Mouse (Mus musculus) spleen, postnatal 14 days (tissue): Measurements from ENCODE around the gene G430095P16Rik.

Experiments
- DNase-seq, 2 experiments: peaks; one replicate each; pipeline ENCODE4 v3.0.0; 2021 to 2022; ENCODE audit warnings: low spot score in 2 of 2

The G430095P16Rik gene

DNA sequence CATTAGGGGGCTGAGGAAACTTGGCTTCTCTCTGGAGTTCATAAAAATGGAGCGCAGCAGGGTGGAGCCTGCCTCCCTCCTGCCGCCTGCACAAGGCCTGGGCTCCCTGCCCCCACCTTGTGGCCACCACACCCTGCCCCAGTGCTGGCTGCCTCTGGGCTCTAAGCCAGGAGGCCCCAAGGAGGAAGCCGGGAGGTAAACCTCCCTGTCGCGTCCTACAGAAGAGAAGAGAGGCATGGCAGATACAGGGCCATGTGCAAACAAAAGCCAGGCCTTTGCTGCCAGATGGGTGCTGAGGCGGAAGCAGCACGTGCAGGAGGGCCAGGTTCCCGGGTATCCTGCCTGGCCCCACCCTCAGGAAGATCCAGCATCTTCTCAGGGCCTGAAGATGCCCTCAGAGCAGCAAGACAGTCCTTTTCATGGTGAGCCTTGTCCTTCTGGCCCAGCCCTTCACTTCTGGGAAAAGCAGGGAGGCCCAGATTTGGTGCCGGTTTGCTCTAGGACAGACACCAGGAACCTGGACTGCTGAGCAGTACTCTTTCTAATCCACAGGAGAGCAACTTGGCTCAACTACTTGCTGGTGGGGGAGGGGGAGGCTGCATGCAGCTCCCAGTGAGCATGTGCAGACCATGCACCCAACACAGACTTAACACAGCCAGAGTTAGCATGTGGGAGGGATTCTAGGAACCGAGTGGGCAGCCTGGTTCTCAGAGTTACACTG is at the start of gene G430095P16Rik:
TSS of gene G430095P16Rik (plus strand) at position 158 of the 721 bp plus-strand sequence.
- peak; percentile 79 to 80 for DNase-seq

- DNase-seq, result no peak
These were observed 45.5 kb upstream of the G430095P16Rik start for GRCm38 (mm10) chr8:84677305-84677704.

DNA sequence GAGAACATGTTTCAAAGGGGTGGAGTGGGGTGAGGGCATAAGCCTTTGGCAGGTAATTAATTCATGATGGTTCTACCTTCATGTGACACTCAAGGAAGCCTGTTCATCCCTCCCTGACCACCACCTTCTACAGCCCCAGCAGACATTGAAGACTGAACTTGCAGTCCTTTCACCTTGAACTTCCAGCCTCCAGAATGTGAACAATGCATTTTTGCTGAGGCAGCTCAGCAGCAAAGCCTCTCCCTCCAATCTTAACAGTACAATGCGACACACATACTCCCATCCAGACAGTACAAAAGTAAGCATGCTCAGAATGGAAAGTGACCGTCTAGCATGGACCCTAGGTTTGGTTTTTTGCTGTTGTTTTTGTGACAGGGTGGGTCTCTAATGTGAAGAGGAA is 41.3 kb upstream of the G430095P16Rik start:
- no peak for DNase-seq

- DNase-seq, result no peak
These were observed 40.5 kb upstream of the G430095P16Rik start for GRCm38 (mm10) chr8:84682257-84682656.

GRCm38 (mm10) chr8:84684537-84684936 is 38.3 kb upstream of the G430095P16Rik start:
- DNase-seq, result no peak

- peak in 1 of 2 experiments; percentile 32 for DNase-seq
These were observed 36.4 kb upstream of the G430095P16Rik start, which contains the start of gene Trmt1 for GRCm38 (mm10) chr8:84686191-84687002. Gene Trmt1, plus strand, starts transcription at chr8:84686307.

DNA sequence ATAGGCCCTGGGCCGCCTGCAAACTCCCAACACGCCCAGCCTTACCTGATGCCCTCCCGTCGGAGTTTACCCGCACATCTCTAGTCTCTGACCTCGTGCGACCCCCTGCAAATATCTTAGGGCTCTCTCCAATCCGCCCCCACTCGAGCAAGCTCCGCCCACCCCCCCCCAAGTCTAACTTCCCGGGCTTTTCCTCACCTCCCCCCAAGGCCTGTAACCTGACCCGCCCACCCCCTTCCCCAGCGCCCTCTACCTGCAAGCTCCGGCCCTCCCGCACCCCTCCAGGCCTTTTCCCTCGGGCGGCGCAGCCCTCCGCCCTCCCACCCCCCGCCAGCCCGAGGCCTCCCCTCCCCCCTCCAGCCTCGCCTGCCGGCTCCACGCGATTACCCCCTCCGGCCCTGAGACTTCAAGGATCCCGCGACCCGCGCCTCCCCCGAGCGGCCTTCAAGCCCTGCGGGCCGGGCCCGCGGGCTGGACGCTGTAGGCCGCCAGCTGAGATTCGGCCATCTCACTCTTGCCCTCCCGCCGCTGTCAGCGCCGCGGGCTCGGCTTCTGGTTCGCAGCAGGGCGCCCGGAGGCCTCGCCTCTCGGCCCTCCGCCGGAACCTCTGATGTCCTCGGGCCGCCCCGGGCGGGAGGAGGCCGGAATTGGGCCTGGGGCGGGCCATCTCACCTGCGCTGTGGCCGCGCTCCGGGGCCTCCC is 35.7 kb upstream of the G430095P16Rik start:
- DNase-seq, result no peak

DNA sequence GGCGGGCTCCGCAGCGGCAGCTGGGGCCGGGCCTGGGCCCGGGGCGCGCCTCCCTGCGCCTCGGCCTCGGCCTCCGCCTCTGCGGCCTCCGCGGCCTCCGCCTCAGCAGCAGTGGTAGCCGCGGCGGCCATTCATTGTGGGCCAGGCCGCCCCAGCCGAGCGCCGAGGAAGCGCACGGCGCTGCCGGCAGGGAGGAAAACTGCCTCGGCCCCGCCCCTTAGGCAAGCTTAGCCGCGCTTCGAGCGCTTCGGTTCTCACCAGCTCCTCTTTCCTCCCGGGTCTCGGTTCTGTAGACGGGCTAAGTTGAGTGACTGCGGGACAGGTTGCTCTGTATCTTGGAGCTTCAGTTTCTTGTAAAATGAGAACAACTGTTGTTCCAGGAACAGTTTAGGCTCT is 35.1 kb upstream of the G430095P16Rik start, which contains the start of gene Nacc1:
TSS of gene Nacc1 (minus strand) at position 158 of the 396 bp plus-strand sequence.
- DNase-seq, result peak; percentile 78 to 86

DNA sequence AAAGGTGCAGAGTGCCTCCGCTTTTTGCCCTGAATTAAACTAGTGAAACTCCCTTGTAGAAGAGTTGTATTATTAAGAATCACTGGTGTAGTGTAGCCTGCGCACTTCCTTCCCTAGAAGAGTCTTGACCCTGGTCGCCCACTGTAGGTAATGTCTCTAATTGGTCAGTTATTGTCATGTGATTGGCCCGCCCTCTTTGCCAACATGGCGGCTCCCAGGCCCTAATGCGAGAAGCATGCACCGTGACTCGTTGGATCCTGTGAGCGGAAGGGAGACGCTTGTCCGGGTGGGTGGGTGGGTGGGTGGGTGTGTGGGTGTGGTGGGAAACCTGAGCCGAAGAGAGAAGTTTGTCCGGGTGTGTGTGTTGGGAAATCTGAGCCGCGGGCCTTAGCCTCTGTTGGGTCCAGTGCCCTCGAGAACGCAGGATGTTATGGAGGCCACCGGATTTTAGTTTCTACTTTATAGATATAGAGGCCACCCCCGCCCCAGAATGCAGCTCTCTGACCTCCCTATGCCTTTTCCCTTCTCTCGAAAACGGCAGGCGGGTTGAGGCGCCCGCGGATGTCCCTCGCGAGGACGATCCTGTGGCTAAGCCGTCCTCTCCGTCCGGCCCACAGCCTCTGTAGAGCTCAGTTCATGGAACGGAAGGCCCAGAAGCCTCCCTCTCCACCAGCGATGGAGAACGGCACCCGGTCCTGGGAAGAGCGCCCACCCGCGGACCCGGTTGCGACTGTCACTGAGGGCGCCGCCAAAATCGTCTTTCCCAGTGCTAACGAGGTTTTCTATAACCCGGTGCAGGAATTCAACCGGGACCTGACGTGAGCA is 33.5 kb upstream of the G430095P16Rik start:
- DNase-seq, result peak; percentile 73 to 85

DNA sequence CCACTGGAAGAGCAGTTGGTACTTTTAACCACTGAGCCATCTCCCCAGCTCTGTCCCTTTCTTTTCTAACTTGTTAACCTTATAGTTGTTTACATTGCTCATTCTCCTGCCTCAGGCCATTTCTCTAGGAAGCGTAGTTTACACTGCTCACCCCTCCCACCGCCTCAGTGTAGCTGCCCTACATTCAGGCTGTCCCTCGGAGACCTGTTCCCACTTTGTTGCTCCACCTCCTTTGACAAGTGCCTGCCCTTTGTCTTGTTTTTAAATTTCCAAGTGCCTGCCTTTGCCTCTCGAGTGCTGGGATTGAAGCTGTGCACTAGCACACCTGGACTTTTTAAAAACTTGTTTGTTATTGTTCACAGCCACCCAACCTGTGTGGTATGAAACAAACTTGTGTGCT is 29.5 kb upstream of the G430095P16Rik start:
- DNase-seq, result no peak

DNA sequence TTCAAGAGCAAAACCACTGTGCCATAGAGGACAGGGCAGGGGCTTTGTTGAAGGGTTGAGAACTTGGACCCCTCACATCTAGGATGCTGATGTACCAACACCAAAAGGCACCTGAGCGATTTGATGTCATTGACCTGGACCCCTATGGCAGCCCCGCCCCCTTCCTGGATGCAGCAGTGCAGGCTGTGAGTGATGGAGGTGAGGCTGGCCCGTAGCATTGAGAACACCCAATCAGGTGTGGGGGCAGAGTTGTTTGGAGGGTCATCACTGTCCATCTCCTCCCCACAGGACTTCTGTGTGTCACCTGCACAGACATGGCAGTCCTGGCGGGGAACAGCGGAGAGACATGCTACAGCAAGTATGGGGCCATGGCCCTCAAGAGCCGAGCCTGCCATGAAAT is 27.7 kb upstream of the G430095P16Rik start:
- no peak for DNase-seq

DNA sequence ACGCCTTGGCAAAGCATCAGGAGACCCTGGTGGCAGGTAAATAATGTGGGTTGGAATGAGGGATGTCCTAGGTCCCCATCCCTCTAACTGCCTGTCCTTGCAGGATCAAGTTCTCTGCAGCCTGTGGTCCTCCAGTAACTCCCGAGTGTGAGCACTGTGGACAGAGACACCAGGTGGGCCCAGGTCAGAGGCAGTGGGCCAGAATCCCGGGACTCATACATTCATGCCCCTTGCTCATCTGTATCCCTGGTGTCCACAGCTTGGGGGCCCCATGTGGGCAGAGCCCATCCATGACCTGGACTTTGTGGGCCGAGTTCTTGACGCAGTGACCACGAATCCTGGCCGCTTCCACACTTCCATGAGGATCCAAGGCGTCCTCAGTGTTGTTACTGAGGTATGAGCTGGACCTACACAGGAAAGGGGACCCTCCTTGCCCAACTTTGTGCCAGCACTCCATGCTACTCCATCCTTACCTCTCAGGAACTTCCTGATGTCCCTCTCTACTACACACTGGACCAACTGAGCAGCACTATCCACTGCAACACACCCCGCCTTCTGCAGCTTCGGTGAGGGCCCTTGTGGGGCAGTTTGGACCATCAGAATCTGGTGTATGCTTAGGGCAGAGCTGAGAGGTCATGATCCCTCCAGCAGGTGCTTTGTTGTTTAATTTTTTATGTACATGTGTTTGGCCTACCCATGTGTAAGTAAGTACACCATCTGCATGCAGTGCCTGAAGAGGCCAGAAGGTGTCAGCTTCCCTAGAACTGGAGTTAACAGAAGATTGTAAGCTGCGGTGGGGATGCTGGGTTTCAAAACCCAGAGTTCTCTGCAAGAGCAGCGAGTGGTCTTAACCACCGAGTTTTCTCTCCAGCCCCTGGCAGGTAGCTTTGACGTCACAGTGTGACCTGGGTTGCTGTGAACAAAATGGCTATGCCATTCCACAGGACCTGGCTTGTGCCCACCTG is 25.4 kb upstream of the G430095P16Rik start:
- peak in 1 of 2 experiments; percentile 72 for DNase-seq

DNA sequence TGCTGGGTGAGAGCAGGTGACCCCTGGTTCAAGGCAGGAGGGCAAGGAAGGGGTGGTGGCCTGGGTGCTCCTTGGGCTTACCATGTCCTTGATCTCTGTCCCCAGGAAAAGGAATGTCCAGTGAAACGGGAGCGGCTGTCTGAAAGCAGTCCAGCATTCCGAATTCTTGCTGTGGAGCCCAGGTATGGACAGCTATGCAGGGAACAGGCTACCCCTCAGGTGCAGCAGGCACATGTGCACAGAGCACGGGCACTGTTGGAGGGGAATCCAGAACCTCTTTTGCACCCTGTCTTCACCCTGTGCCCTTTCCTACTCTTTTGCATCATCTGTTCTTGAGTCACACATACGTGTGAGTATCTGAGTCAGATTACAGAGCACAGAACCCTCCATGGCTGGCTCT is 24.5 kb upstream of the G430095P16Rik start:
- no peak for DNase-seq

DNA sequence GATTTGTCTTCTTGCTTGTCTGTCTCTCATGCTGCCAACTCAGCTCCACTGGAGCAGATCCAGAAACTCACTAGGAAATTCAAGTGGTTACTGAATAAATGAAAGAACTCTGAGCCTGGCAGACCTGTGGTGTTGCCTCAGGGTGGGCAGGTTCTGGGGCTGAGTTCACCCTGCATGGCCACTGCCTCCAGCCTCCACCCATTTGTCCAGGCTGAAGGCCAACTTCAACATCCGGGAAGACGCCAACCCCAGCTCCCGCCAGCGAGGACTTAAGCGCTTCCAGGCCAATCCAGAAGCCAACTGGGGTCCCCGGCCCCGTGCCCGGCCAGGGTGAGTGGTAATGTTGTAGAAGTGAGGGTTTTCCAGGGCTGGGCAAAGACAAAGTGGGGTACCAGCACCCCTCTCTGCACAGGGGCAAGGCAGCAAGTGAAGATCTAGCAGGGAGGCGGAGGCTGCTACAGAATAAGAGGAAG is 23.8 kb upstream of the G430095P16Rik start:
- DNase-seq, result no peak

GRCm38 (mm10) chr8:84699861-84700322 is 22.9 kb upstream of the G430095P16Rik start:
- peak in 1 of 2 experiments; percentile 61 for DNase-seq

GRCm38 (mm10) chr8:84700526-84700925 is 22.3 kb upstream of the G430095P16Rik start:
- DNase-seq, result no peak

DNA sequence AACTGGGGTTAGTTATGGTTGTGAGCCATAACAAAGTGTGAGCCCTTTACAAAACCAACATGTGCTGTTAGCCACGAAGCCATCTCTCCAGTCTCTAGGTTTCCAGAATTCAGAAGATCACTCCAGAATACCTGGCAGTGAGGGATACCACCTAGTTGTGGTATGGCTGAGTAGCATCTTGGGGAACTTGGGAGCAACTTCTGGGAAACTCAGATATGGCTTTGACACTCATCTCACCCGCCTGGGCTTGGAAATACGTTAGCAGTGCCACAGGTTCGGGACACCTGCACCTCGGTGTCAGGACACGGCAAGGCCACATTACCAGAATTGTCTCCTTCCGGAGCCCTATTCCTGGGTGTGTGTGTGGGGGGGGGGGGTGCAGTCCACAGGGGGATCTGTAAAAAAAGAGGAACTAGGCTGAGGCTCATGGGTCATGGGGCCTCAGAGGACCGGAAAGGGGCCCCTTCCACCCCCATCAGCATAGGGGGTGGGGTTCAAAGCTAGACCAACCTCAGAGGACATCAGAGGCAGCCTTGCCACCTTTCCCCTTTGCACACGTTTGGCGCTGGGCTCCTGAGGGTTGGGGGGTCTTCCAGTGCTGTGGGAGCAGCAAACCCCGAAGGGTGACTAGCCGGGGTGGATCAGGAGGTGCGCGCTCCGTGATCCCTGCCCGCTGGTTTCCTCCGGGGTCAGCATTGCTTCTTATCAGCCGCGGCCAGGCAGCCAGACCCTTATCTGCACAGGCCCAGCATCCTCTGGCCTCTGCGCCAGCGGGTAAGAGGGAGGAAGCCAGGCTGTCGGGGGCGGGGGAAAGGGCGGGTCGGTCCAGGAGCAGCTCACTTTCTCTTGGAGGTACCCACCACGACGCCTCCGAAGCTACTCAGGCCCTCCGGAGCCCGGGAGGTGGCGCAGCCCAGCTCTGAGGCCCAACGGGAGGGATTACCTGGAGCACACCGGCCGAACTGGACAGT is 21.6 kb upstream of the G430095P16Rik start, which contains the start of gene Lyl1:
TSS of gene Lyl1 (plus strand) at position 517 of the 971 bp plus-strand sequence.
- peak; percentile 89 to 93 for DNase-seq

DNA sequence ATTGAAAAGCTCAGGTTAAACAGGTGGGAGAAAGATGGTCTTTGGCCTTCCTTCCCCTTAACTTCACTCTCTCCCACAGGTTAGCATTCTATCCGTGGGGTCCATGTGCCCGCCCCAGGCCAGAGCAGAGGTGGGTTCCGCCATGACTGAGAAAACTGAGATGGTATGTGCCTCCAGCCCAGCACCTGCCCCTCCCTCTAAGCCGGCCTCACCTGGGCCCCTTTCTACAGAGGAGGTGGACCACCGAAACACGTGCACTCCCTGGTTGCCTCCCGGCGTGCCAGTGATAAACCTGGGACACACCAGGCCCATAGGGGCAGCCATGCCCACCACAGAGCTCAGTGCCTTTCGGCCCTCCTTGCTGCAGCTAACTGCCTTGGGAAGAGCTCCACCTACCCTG is 20.2 kb upstream of the G430095P16Rik start:
- DNase-seq, result no peak
